Mouse (Mus musculus) MEL (cell line): ENCODE results near the gene Unkl. TPM values are rescaled to one million over a fixed set of nuclear protein-coding genes. Genes with fewer than 3 reads are reported as not detected.

Experiments used
- DNase-seq: peaks from one replicate; pipeline ENCODE4 v3.0.0; 2011; ENCODE audit warnings: low read depth, low spot score
- H3K27ac ChIP-seq: 2 replicates; pipeline ENCODE4 v1.5.1; 2012; ENCODE audit warnings: low read depth, mild to moderate bottlenecking, control low read depth, low read length, moderate library complexity; ENCODE audit not compliant: control insufficient read depth
- H3K27me3 ChIP-seq, 2 experiments: fragments of 150-350 bp in 1 of 2; sonication (generic) in 1 of 2; 2 replicates each; pipeline ENCODE4 v1.6.1; 2012; ENCODE audit warnings: low read length in 2 of 2, mild to moderate bottlenecking in 2 of 2, improper control_type of control experiment in 1 of 2, moderate library complexity in 1 of 2; ENCODE audit not compliant: insufficient read depth in 2 of 2, control insufficient read depth in 1 of 2
- H3K36me3 ChIP-seq, 2 experiments: 2 replicates each; pipeline ENCODE4 v1.6.1; 2012 to 2014; ENCODE audit warnings: low read length in 2 of 2, improper control_type of control experiment in 1 of 2, inconsistent platforms in 1 of 2, mild to moderate bottlenecking in 1 of 2; ENCODE audit not compliant: insufficient read depth in 2 of 2, control insufficient read depth in 1 of 2
- H3K4me1 ChIP-seq, 2 experiments: fragments of 150-350 bp in 1 of 2; sonication (generic) in 1 of 2; 2 replicates each; pipeline ENCODE4 v1.6.1; 2012; ENCODE audit warnings: low read length in 2 of 2, improper control_type of control experiment in 1 of 2, mild to moderate bottlenecking in 1 of 2; ENCODE audit not compliant: insufficient read depth in 2 of 2, control insufficient read depth in 1 of 2
- H3K4me3 ChIP-seq, 2 experiments: fragments of 150-350 bp in 1 of 2; sonication (generic) in 1 of 2; 2 replicates each; pipeline ENCODE4 v1.5.1; 2012; ENCODE audit warnings: low read depth in 2 of 2, low read length in 2 of 2, mild to moderate bottlenecking in 2 of 2, moderate library complexity in 2 of 2, control low read depth in 1 of 2, improper control_type of control experiment in 1 of 2; ENCODE audit not compliant: control insufficient read depth in 1 of 2, insufficient read depth in 1 of 2
- H3K79me2 ChIP-seq: 2 replicates; pipeline ENCODE4 v1.6.1; 2012; ENCODE audit warnings: mild to moderate bottlenecking, low read length, moderate library complexity; ENCODE audit not compliant: control insufficient read depth, poor library complexity, insufficient read depth
- H3K9ac ChIP-seq: 2 replicates; pipeline ENCODE4 v1.6.1; 2012; ENCODE audit warnings: low read depth, mild to moderate bottlenecking, control low read depth, low read length, moderate library complexity; ENCODE audit not compliant: control insufficient read depth, poor library complexity, severe bottlenecking
- H3K9me3 ChIP-seq: fragments of 150-350 bp; sonication (generic); replicated peaks from 2 replicates; pipeline ENCODE4 v1.6.1; 2012; ENCODE audit warnings: mild to moderate bottlenecking, low read length, improper control_type of control experiment, moderate library complexity; ENCODE audit not compliant: insufficient read depth
- BHLHE40 ChIP-seq: IDR thresholded peaks from 2 replicates; pipeline ENCODE4 v1.6.1; 2012; ENCODE audit warnings: low read depth, mild to moderate bottlenecking, inconsistent platforms, low read length, improper control_type of control experiment, borderline replicate concordance
- CTCF ChIP-seq, 3 experiments: IDR thresholded peaks in 2 of 3; conservative IDR thresholded peaks in 1 of 3; 2 replicates each; pipeline ENCODE4 v1.5.1; 2011 to 2012; ENCODE audit warnings: low read length in 3 of 3, low read depth in 2 of 3, mild to moderate bottlenecking in 2 of 3, improper control_type of control experiment in 1 of 3, inconsistent platforms in 1 of 3, mixed read lengths in 1 of 3, moderate library complexity in 1 of 3; ENCODE audit not compliant: control insufficient read depth in 1 of 3, insufficient read depth in 1 of 3, poor library complexity in 1 of 3, severe bottlenecking in 1 of 3
- E2F4 ChIP-seq: IDR thresholded peaks from 2 replicates; pipeline ENCODE4 v1.6.1; 2011; ENCODE audit warnings: low read depth, low read length, improper control_type of control experiment, borderline replicate concordance
- ELF1 ChIP-seq: IDR thresholded peaks from 2 replicates; pipeline ENCODE4 v1.6.1; 2014; ENCODE audit warnings: low read depth, mild to moderate bottlenecking, inconsistent platforms, low read length, improper control_type of control experiment, moderate library complexity
- EP300 ChIP-seq, 2 experiments: IDR thresholded peaks; 2 replicates each; pipeline ENCODE4 v1.6.1; 2011; ENCODE audit warnings: improper control_type of control experiment in 2 of 2, low read length in 2 of 2, low read depth in 1 of 2, mild to moderate bottlenecking in 1 of 2
- ETS1 ChIP-seq: IDR thresholded peaks from 2 replicates; pipeline ENCODE4 v1.6.1; 2012; ENCODE audit warnings: low read depth, mild to moderate bottlenecking, inconsistent platforms, low read length, improper control_type of control experiment, moderate library complexity
- GABPA ChIP-seq: IDR thresholded peaks from 2 replicates; pipeline ENCODE4 v1.6.1; 2012; ENCODE audit warnings: low read depth, mild to moderate bottlenecking, inconsistent platforms, low read length, improper control_type of control experiment, moderate library complexity
- JUND ChIP-seq: IDR thresholded peaks from 2 replicates; pipeline ENCODE4 v1.6.1; 2011; ENCODE audit warnings: low read depth, mild to moderate bottlenecking, improper control_type of control experiment, low read length
- KAT2A ChIP-seq: conservative IDR thresholded peaks from 2 replicates; pipeline ENCODE4 v1.6.1; 2012; ENCODE audit warnings: low read depth, low read length, improper control_type of control experiment, inconsistent platforms
- MAX ChIP-seq: IDR thresholded peaks from 2 replicates; pipeline ENCODE4 v1.6.1; 2011; ENCODE audit warnings: low read length, improper control_type of control experiment
- NRF1 ChIP-seq: IDR thresholded peaks from 2 replicates; pipeline ENCODE4 v1.6.1; 2014; ENCODE audit warnings: low read depth, mild to moderate bottlenecking, inconsistent platforms, low read length, improper control_type of control experiment, moderate library complexity; ENCODE audit not compliant: poor library complexity, insufficient read depth, severe bottlenecking
- RCOR1 ChIP-seq: IDR thresholded peaks from 2 replicates; pipeline ENCODE4 v1.6.1; 2012; ENCODE audit warnings: low read depth, mild to moderate bottlenecking, inconsistent platforms, low read length, improper control_type of control experiment
- SIN3A ChIP-seq: IDR thresholded peaks from 2 replicates; pipeline ENCODE4 v1.6.1; 2012; ENCODE audit warnings: low read length, improper control_type of control experiment, inconsistent platforms
- TCF12 ChIP-seq: IDR thresholded peaks from 2 replicates; pipeline ENCODE4 v1.6.1; 2014; ENCODE audit warnings: low read depth, mild to moderate bottlenecking, inconsistent platforms, low read length, improper control_type of control experiment, moderate library complexity
- ZKSCAN1 ChIP-seq: IDR thresholded peaks from 2 replicates; pipeline ENCODE4 v1.6.1; 2012; ENCODE audit warnings: low read depth, mild to moderate bottlenecking, inconsistent platforms, low read length, improper control_type of control experiment, moderate library complexity
- polyA plus RNA-seq, 2 experiments: library from polyadenylated mRNA; stranded (reverse) in 1 of 2; unstranded in 1 of 2; fragments of >175 nt in 1 of 2; fragments of >200 nt in 1 of 2; gene quantifications; 2 replicates each; pipeline versions ENCODE4 v1.2.1 to v1.2.4; 2012; ENCODE audit warnings: low replicate concordance in 2 of 2, low read depth in 1 of 2; ENCODE audit not compliant: insufficient read length in 2 of 2, insufficient read depth in 1 of 2, missing spikeins in 1 of 2
- total RNA-seq: library from RNA; depleted of rRNA; stranded (reverse); fragments of 300-350 nt; gene quantifications from 2 replicates; pipeline ENCODE4 v1.2.3, GENCODE M21; 2012

Gene Unkl
- total and polyA plus RNA-seq, 3 experiments: 18.0 to 42.4 TPM; not detected in 1

GRCm38 (mm10) chr17:25189091-25189490 is 894 bp downstream of the Unkl start:
- no peak overlapping the region for H3K27ac ChIP-seq
- no peaks in the 10 kb centered on the region for H3K9me3 ChIP-seq
- TF ChIP-seq SIN3A (0 out of 2 replicates have a peak, but pooled peaks have one; percentile 36), BHLHE40 (no peak)
- TF ChIP-seq, all 39 proteins: peak for 1
- Histone ChIP-seq H3K27me3 (no peaks in the 10 kb centered on the region), H3K79me2 (peaks cover 35% of the 10 kb centered on the region), H3K9ac (peak overlapping the region; percentile 92), H3K4me3 (peak overlapping the region; percentile 83 to 98), H3K36me3 (peaks cover 5 to 8% of the 10 kb centered on the region in 2 experiments; a peak in 3 of 4 replicates), H3K4me1 (peaks cover 4 to 13% of the 10 kb centered on the region in 2 experiments)
- DNase-seq: no peak

DNA sequence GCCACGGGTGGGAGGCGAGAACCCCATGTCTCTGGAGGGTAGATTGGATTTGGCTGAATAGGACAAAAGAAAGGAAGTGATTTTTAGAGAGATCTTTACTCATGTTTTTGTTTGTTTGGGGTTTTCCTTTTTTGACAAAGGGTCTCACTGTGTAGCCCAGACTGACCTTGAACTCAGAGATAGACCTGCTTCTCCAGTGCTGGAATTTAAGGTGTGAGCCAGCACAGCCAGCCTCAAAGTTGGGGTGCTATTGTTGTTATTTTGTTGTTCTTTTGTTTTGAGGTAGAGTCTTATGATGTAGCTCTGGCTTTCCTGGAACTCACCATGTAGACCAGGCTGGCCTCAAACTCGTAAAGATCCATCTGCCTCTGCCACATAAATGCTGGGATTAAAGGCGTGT is 14.2 kb downstream of the Unkl start:
- H3K9ac ChIP-seq: no peak overlapping the region
- no peaks in the 10 kb centered on the region for H3K27me3 ChIP-seq
- DNase-seq: no peak
- H3K36me3 ChIP-seq: peaks cover 0 to 4% of the 10 kb centered on the region in 2 experiments; a peak in 2 of 4 replicates
- TF ChIP-seq ELF1: no peak
- TF ChIP-seq KAT2A: no peak
- TF ChIP-seq EP300 (IDR thresholded peaks at IDR 0.05; ENCODE audit: low read depth in 1 of 2, low read length in 2 of 2): no peak
- TF ChIP-seq GABPA: no peak
- H3K79me2 ChIP-seq: no peaks in the 10 kb centered on the region
- no peaks in the 10 kb centered on the region for H3K4me1 ChIP-seq
- H3K27ac ChIP-seq: no peak overlapping the region
- H3K4me3 ChIP-seq: no peak overlapping the region
- H3K9me3 ChIP-seq: no peaks in the 10 kb centered on the region

- no peak overlapping the region for H3K9ac ChIP-seq
- no peaks in the 10 kb centered on the region for H3K4me1 ChIP-seq
- no peak for DNase-seq
- H3K79me2 ChIP-seq: no peaks in the 10 kb centered on the region
- no peaks in the 10 kb centered on the region for H3K9me3 ChIP-seq
- H3K27me3 ChIP-seq: no peaks in the 10 kb centered on the region
- H3K27ac ChIP-seq: no peak overlapping the region
- no peak overlapping the region for H3K4me3 ChIP-seq
- H3K36me3 ChIP-seq: peaks cover 0 to 6% of the 10 kb centered on the region in 2 experiments; a peak in 1 of 4 replicates
- TF ChIP-seq EP300 (IDR thresholded peaks at IDR 0.05; ENCODE audit: low read depth in 1 of 2, low read length in 2 of 2) (no peak), KAT2A (no peak), ZKSCAN1 (no peak), ETS1 (no peak), SIN3A (no peak), JUND (no peak), TCF12 (no peak), NRF1 (no peak), MAX (no peak), RCOR1 (no peak), E2F4 (no peak), CTCF (IDR thresholded peaks at IDR 0.05 in 2 of 3, conservative IDR thresholded peaks at IDR 0.05 in 1 of 3; ENCODE audit: control insufficient read depth in 1 of 3, insufficient read depth in 1 of 3, low read depth in 2 of 3, low read length in 3 of 3, poor library complexity in 1 of 3, severe bottlenecking in 1 of 3) (no peak)
Observed at GRCm38 (mm10) chr17:25210006-25210405, 21.8 kb downstream of the Unkl start.
